Mouse (Mus musculus) CH12.LX (cell line): ENCODE measurements around the gene Wwc2. TPM values are rescaled to one million over a fixed set of nuclear protein-coding genes. Genes with fewer than 3 reads are reported as not detected.

Source experiments
- DNase-seq: peaks from one replicate; pipeline ENCODE4 v3.0.0-alpha.2; 2013; ENCODE audit errors: extremely low read depth
- H3K27ac ChIP-seq: 2 replicates; pipeline ENCODE4 v1.5.1; 2012; ENCODE audit warnings: low read depth, mild to moderate bottlenecking, control low read depth, moderate library complexity; ENCODE audit not compliant: insufficient read depth
- H3K27me3 ChIP-seq: replicated peaks from 2 replicates; pipeline ENCODE3; 2012; ENCODE audit warnings: inconsistent platforms
- H3K36me3 ChIP-seq, 2 experiments: replicated peaks in 1 of 2; 2 replicates each; pipeline versions ENCODE3 to v1.6.1; 2012; ENCODE audit warnings: inconsistent platforms in 1 of 2, low read length in 1 of 2, mild to moderate bottlenecking in 1 of 2, mixed read lengths in 1 of 2, moderate library complexity in 1 of 2; ENCODE audit not compliant: control insufficient read depth in 1 of 2, insufficient read depth in 1 of 2
- H3K4me1 ChIP-seq, 2 experiments: 2 replicates each; pipeline ENCODE4 v1.6.1; 2012; ENCODE audit warnings: inconsistent platforms in 1 of 2, moderate library complexity in 1 of 2; ENCODE audit not compliant: insufficient read depth in 2 of 2, control insufficient read depth in 1 of 2
- H3K4me2 ChIP-seq: 2 replicates; pipeline ENCODE4 v1.6.1; 2012; ENCODE audit warnings: low read depth, mild to moderate bottlenecking, control low read depth; ENCODE audit not compliant: poor library complexity, insufficient read depth, severe bottlenecking
- H3K4me3 ChIP-seq, 3 experiments: fragments of 150-350 bp in 1 of 3; sonication (generic) in 1 of 3; replicated peaks in 1 of 3; 2 replicates each; pipeline versions ENCODE3 to v1.5.1; 2011 to 2012; ENCODE audit warnings: low read depth in 2 of 3, low read length in 2 of 3, mild to moderate bottlenecking in 2 of 3, moderate library complexity in 2 of 3, control low read depth in 1 of 3, improper control_type of control experiment in 1 of 3, inconsistent platforms in 1 of 3, mixed read lengths in 1 of 3; ENCODE audit not compliant: poor library complexity in 1 of 3
- H3K79me2 ChIP-seq: replicated peaks from 2 replicates; pipeline ENCODE4 v1.6.1; 2012; ENCODE audit warnings: mild to moderate bottlenecking, moderate library complexity; ENCODE audit not compliant: control insufficient read depth, poor library complexity, insufficient read depth, severe bottlenecking; ENCODE audit errors: extremely low read depth
- H3K9ac ChIP-seq: 2 replicates; pipeline ENCODE4 v1.6.1; 2012; ENCODE audit warnings: low read depth, mild to moderate bottlenecking, control low read depth, moderate library complexity; ENCODE audit not compliant: insufficient read depth
- H3K9me3 ChIP-seq: replicated peaks from 2 replicates; pipeline ENCODE3; 2012; ENCODE audit warnings: low read length, inconsistent platforms, mixed read lengths
- CHD1 ChIP-seq: IDR thresholded peaks from 2 replicates; pipeline ENCODE4 v1.6.1; 2012; ENCODE audit warnings: low read depth, low read length, improper control_type of control experiment, inconsistent platforms
- CHD2 ChIP-seq: IDR thresholded peaks from 2 replicates; pipeline ENCODE4 v1.6.1; 2011; ENCODE audit warnings: low read length, improper control_type of control experiment
- CTCF ChIP-seq, 2 experiments: IDR thresholded peaks in 1 of 2; conservative IDR thresholded peaks in 1 of 2; 2 replicates each; pipeline ENCODE4 v1.5.1; 2011 to 2012; ENCODE audit warnings: low read depth in 2 of 2, low read length in 2 of 2, improper control_type of control experiment in 1 of 2, inconsistent platforms in 1 of 2, mild to moderate bottlenecking in 1 of 2, moderate library complexity in 1 of 2
- ETS1 ChIP-seq: conservative IDR thresholded peaks from 2 replicates; pipeline ENCODE4 v1.6.1; 2012; ENCODE audit warnings: low read depth, mild to moderate bottlenecking, inconsistent platforms, low read length, improper control_type of control experiment, moderate library complexity
- GABPA ChIP-seq: IDR thresholded peaks from 2 replicates; pipeline ENCODE4 v1.6.1; 2012; ENCODE audit warnings: low read depth, low read length, improper control_type of control experiment, inconsistent platforms; ENCODE audit not compliant: insufficient replicate concordance
- HCFC1 ChIP-seq: IDR thresholded peaks from 2 replicates; pipeline ENCODE4 v1.6.1; 2012; ENCODE audit warnings: low read depth, mild to moderate bottlenecking, inconsistent platforms, low read length, improper control_type of control experiment
- JUN ChIP-seq: IDR thresholded peaks from 2 replicates; pipeline ENCODE4 v1.6.1; 2011; ENCODE audit warnings: low read depth, mild to moderate bottlenecking, low read length, improper control_type of control experiment, moderate library complexity; ENCODE audit not compliant: insufficient read depth
- KAT2A ChIP-seq: IDR thresholded peaks from 2 replicates; pipeline ENCODE4 v1.6.1; 2012; ENCODE audit warnings: low read length, improper control_type of control experiment, inconsistent platforms; ENCODE audit not compliant: insufficient replicate concordance
- MAFK ChIP-seq: IDR thresholded peaks from 2 replicates; pipeline ENCODE4 v1.6.1; 2011; ENCODE audit warnings: low read length, improper control_type of control experiment; ENCODE audit not compliant: insufficient replicate concordance
- MAX ChIP-seq: IDR thresholded peaks from 2 replicates; pipeline ENCODE4 v1.6.1; 2011; ENCODE audit warnings: low read length, improper control_type of control experiment
- MEF2A ChIP-seq: IDR thresholded peaks from 2 replicates; pipeline ENCODE4 v1.6.1; 2014; ENCODE audit warnings: low read depth, mild to moderate bottlenecking, inconsistent platforms, low read length, improper control_type of control experiment, borderline replicate concordance
- MYC ChIP-seq: IDR thresholded peaks from 2 replicates; pipeline ENCODE4 v1.6.1; 2011; ENCODE audit warnings: low read depth, mild to moderate bottlenecking, improper control_type of control experiment, low read length
- NELFE ChIP-seq: IDR thresholded peaks from 2 replicates; pipeline ENCODE4 v1.6.1; 2011; ENCODE audit warnings: low read depth, low read length, improper control_type of control experiment
- PAX5 ChIP-seq: IDR thresholded peaks from 2 replicates; pipeline ENCODE4 v1.6.1; 2012; ENCODE audit warnings: low read length, inconsistent platforms, mixed read lengths
- RCOR1 ChIP-seq: conservative IDR thresholded peaks from 2 replicates; pipeline ENCODE4 v1.6.1; 2012; ENCODE audit warnings: low read depth, mild to moderate bottlenecking, inconsistent platforms, low read length, improper control_type of control experiment
- SMC3 ChIP-seq: IDR thresholded peaks from 2 replicates; pipeline ENCODE4 v1.6.1; 2011; ENCODE audit warnings: low read depth, low read length, improper control_type of control experiment
- TBP ChIP-seq: conservative IDR thresholded peaks from 2 replicates; pipeline ENCODE4 v1.6.1; 2011; ENCODE audit warnings: low read depth, low read length, improper control_type of control experiment
- USF1 ChIP-seq: IDR thresholded peaks from 2 replicates; pipeline ENCODE4 v1.6.1; 2014; ENCODE audit warnings: low read depth, mild to moderate bottlenecking, inconsistent platforms, low read length, improper control_type of control experiment
- ZC3H11A ChIP-seq: IDR thresholded peaks from 2 replicates; pipeline ENCODE4 v1.6.1; 2012; ENCODE audit warnings: low read depth, mild to moderate bottlenecking, inconsistent platforms, low read length, improper control_type of control experiment
- ZKSCAN1 ChIP-seq: IDR thresholded peaks from 2 replicates; pipeline ENCODE4 v1.6.1; 2012; ENCODE audit warnings: low read depth, inconsistent platforms, low read length, improper control_type of control experiment, borderline replicate concordance
- dilution Hi-C: fragments of 300-500 bp; cut with MboI; formaldehyde crosslinking; loops from 2 replicates; pipeline ENCODE4 v1.14.3; 2020; ENCODE audit warnings: low sequenced_read_pairs; ENCODE audit not compliant: extremely low pct_unique_long_range_greater_than_20kb, extremely low pct_ligation_motif_present
- in situ Hi-C: fragments of 300-500 bp; cut with MboI; formaldehyde crosslinking; loops from 3 replicates; pipeline ENCODE4 v1.14.3; 2019; ENCODE audit warnings: low sequenced_read_pairs, low pct_ligation_motif_present, low pct_unique_long_range_greater_than_20kb, mixed read lengths
- polyA plus RNA-seq: library from polyadenylated mRNA; unstranded; fragments of >175 nt; gene quantifications from 2 replicates; pipeline ENCODE4 v1.2.1, GENCODE M21; 2012; ENCODE audit warnings: low read depth; ENCODE audit not compliant: insufficient read length
- total RNA-seq, 2 experiments: library from RNA; depleted of rRNA; stranded (reverse); fragments of 300-350 nt in 1 of 2; fragments of >200 nt in 1 of 2; gene quantifications; 2 replicates each; pipeline ENCODE4 v1.2.3; 2012 to 2014

Wwc2 gene
- total and polyA plus RNA-seq, 3 experiments, result 0.04 to 1.1 (median 0.32) TPM

GRCm38 (mm10) chr8:47853356-47853755 lies 137.4 kb downstream of the Wwc2 start:
- Histone ChIP-seq H3K27me3 (no peaks in the 10 kb centered on the region), H3K79me2 (no peaks in the 10 kb centered on the region), H3K36me3 (no peaks in the 10 kb centered on the region), H3K4me1 (peaks cover 0 to 9% of the 10 kb centered on the region in 2 experiments; a peak in 2 of 4 replicates), H3K9ac (no peak overlapping the region), H3K9me3 (no peaks in the 10 kb centered on the region), H3K4me3 (no peak overlapping the region), H3K27ac (no peak overlapping the region)
- dilution Hi-C loops, result no loop called here
- DNase-seq, result no peak
- in situ Hi-C loops, result loop anchor here (25.0 kb wide), 1 partner anchor 159 kb away; no protein-coding TSS in a partner anchor
- TF ChIP-seq USF1 (no peak), SMC3 (no peak), CHD2 (no peak), MEF2A (no peak), ZKSCAN1 (no peak), HCFC1 (no peak), MYC (no peak)
- TF ChIP-seq, all 38 proteins: peak for 0
- H3K4me2 ChIP-seq, result no peak overlapping the region

GRCm38 (mm10) chr8:47852737-47853136 lies 138.0 kb downstream of the Wwc2 start:
- no peak overlapping the region for H3K9ac ChIP-seq
- H3K36me3 ChIP-seq, result peaks cover 0 to 2% of the 10 kb centered on the region in 2 experiments
- H3K4me3 ChIP-seq, result no peak overlapping the region
- H3K27ac ChIP-seq, result no peak overlapping the region
- no peak for DNase-seq
- H3K9me3 ChIP-seq, result no peaks in the 10 kb centered on the region
- H3K79me2 ChIP-seq, result no peaks in the 10 kb centered on the region
- dilution Hi-C loops (no loop called here), in situ Hi-C loops (loop anchor here (25.0 kb wide), 1 partner anchor 160 kb away; no protein-coding TSS in a partner anchor)
- TF ChIP-seq GABPA (no peak), TBP (no peak), JUN (no peak), USF1 (no peak), RCOR1 (no peak), ZC3H11A (no peak), CTCF (conservative IDR thresholded peaks at IDR 0.05 in 1 of 2, IDR thresholded peaks at IDR 0.05 in 1 of 2; ENCODE audit: low read depth in 2 of 2, low read length in 2 of 2) (no peak), MAFK (no peak), ETS1 (no peak), NELFE (no peak), CHD1 (no peak), KAT2A (no peak), MAX (no peak), PAX5 (no peak)
- H3K27me3 ChIP-seq, result no peaks in the 10 kb centered on the region
- H3K4me1 ChIP-seq, result peaks cover 0 to 9% of the 10 kb centered on the region in 2 experiments; a peak in 2 of 4 replicates
- no peak overlapping the region for H3K4me2 ChIP-seq
